Mouse (Mus musculus) splenic B cell, adult 2 months (primary cell): Measurements from ENCODE around the gene Fbxw9.

Experiments used
- DNase-seq: peaks from one replicate; pipeline ENCODE4 v3.0.0-alpha.2; 2011; ENCODE audit warnings: low read depth, low spot score
- H3K27me3 ChIP-seq: 2 replicates; pipeline ENCODE4 v1.6.1; 2012; ENCODE audit warnings: mild to moderate bottlenecking, low read length, moderate library complexity, mixed read lengths; ENCODE audit not compliant: control insufficient read depth, poor library complexity, insufficient read depth, severe bottlenecking
- H3K36me3 ChIP-seq: 2 replicates; pipeline ENCODE4 v1.6.1; 2012; ENCODE audit warnings: mild to moderate bottlenecking, low read length, moderate library complexity, mixed read lengths; ENCODE audit not compliant: control insufficient read depth, poor library complexity, insufficient read depth, severe bottlenecking

Fbxw9 gene

GRCm38 (mm10) chr8:85084633-85085032 is 24.8 kb downstream of the Fbxw9 start:
- peak; percentile 72 for DNase-seq
- H3K36me3 ChIP-seq, result peaks cover 2% of the 10 kb centered on the region
- no peaks in the 10 kb centered on the region for H3K27me3 ChIP-seq

GRCm38 (mm10) chr8:85086238-85086637 is 26.4 kb downstream of the Fbxw9 start:
- peaks cover 3% of the 10 kb centered on the region for H3K36me3 ChIP-seq
- H3K27me3 ChIP-seq, result no peaks in the 10 kb centered on the region
- peak; percentile 68 for DNase-seq

GRCm38 (mm10) chr8:85088771-85089170 is 28.9 kb downstream of the Fbxw9 start:
- peaks cover 7% of the 10 kb centered on the region for H3K36me3 ChIP-seq
- DNase-seq, result no peak
- no peaks in the 10 kb centered on the region for H3K27me3 ChIP-seq

GRCm38 (mm10) chr8:85090856-85091255 is 31.0 kb downstream of the Fbxw9 start:
- H3K36me3 ChIP-seq, result peaks cover 11% of the 10 kb centered on the region
- H3K27me3 ChIP-seq, result no peaks in the 10 kb centered on the region
- DNase-seq, result no peak

- no peak for DNase-seq
- H3K36me3 ChIP-seq, result peaks cover 11% of the 10 kb centered on the region
- no peaks in the 10 kb centered on the region for H3K27me3 ChIP-seq
Measured at GRCm38 (mm10) chr8:85091526-85092090, 31.8 kb downstream of the Fbxw9 start.

GRCm38 (mm10) chr8:85095051-85095450 is 35.2 kb downstream of the Fbxw9 start:
- H3K27me3 ChIP-seq, result no peaks in the 10 kb centered on the region
- no peak for DNase-seq

GRCm38 (mm10) chr8:85095566-85095965 is 35.7 kb downstream of the Fbxw9 start:
- DNase-seq, result no peak
- H3K36me3 ChIP-seq, result peaks cover 10% of the 10 kb centered on the region

More at GRCm38 (mm10) chr8:85095051-85095450, 35.2 kb downstream of the Fbxw9 start:
- H3K36me3 ChIP-seq, result peaks cover 10% of the 10 kb centered on the region

GRCm38 (mm10) chr8:85096196-85096595 is 36.3 kb downstream of the Fbxw9 start:
- Histone ChIP-seq H3K36me3 (peaks cover 8% of the 10 kb centered on the region), H3K27me3 (no peaks in the 10 kb centered on the region)

More at GRCm38 (mm10) chr8:85095566-85095965, 35.7 kb downstream of the Fbxw9 start:
- H3K27me3 ChIP-seq, result no peaks in the 10 kb centered on the region

GRCm38 (mm10) chr8:85096850-85097249 is 37.0 kb downstream of the Fbxw9 start:
- Histone ChIP-seq H3K36me3 (peaks cover 8% of the 10 kb centered on the region), H3K27me3 (no peaks in the 10 kb centered on the region)
- no peak for DNase-seq

More at GRCm38 (mm10) chr8:85096196-85096595, 36.3 kb downstream of the Fbxw9 start:
- no peak for DNase-seq

GRCm38 (mm10) chr8:85100076-85100665 is 40.3 kb downstream of the Fbxw9 start:
- no peak for DNase-seq
- no peaks in the 10 kb centered on the region; the same call in 1 of the 2 replicates for H3K36me3 ChIP-seq
- no peaks in the 10 kb centered on the region for H3K27me3 ChIP-seq

- Histone ChIP-seq H3K36me3 (no peaks in the 10 kb centered on the region), H3K27me3 (no peaks in the 10 kb centered on the region)
- DNase-seq, result no peak
Measured at GRCm38 (mm10) chr8:85113241-85113640, 53.4 kb downstream of the Fbxw9 start.

- H3K36me3 ChIP-seq, result no peaks in the 10 kb centered on the region
- no peaks in the 10 kb centered on the region for H3K27me3 ChIP-seq
- no peak for DNase-seq
Measured at GRCm38 (mm10) chr8:85115501-85115900, 55.6 kb downstream of the Fbxw9 start.
